Mouse (Mus musculus): ENCODE measurements around the gene Dhrs2. TPM values are rescaled to one million over a fixed set of nuclear protein-coding genes. Genes with fewer than 3 reads are reported as not detected.

Gene Dhrs2
- polyA plus RNA-seq, 1 experiment = not detected

DNA sequence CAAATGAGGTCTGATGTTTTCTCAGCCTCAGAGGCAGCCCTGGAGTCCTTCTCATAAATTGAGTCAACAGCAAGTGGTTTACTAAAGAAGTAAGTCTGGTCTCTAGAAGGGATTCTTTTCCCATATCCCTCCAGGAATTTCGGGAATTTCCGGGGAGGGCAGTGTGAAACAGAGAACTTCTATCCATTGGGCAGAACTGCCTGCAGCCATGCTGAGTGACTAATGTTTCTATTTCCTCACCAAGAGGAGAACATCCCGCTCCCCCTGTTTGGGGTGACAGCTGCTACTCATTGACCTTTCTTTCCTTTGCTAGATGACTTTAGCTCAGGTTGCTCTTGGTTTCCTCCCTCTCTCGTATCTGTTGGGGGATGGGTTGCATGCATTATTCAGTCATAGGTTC lies 31.8 kb downstream of the Dhrs2 start:
- no peak for DNase-seq (ENCODE audit: low read depth)

DNA sequence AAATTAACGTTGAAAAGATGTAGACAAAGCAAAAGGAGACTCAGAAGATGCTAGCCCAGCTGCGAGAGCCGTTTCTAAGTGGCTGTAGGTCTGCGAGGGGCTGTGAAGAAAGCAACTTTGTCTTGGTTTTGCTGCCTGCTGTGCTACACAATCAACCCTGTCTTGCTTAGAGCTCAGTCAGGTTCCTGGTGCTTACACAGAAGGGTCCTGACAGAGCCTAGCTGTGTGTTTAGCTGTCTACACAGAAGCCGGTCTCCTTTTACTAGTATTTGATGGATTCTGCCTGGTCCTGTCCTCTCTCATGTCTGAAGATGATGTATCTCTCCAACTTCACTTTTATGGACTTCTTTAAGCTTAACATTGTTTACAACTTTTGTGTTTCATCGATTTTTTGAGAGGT lies 33.6 kb downstream of the Dhrs2 start:
- no peak for DNase-seq (ENCODE audit: low read depth)

DNA sequence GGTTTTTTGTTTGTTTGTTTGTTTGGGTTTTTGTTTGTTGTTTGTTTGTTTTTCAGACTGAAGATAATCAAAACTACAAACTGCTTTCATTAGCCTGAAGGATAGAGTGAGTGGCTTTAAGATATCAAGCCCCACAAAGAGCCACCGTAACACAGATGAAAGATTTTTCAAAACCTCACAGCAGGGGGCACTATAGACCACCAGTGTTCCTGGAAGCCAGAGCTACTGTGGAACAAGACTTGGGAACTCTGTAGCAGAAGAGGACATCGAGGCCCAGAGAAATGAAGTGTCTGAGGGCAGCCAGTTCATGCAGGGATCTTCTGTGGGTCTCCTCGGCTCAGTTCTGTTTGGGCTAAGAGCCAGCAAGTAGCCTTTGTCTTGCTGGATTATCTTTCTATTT lies 49.4 kb downstream of the Dhrs2 start:
- DNase-seq (ENCODE audit: low read depth) = no peak

- no peak for DNase-seq (ENCODE audit: low read depth)
Observed at GRCm38 (mm10) chr14:55273023-55273422, 51.2 kb downstream of the Dhrs2 start.

DNA sequence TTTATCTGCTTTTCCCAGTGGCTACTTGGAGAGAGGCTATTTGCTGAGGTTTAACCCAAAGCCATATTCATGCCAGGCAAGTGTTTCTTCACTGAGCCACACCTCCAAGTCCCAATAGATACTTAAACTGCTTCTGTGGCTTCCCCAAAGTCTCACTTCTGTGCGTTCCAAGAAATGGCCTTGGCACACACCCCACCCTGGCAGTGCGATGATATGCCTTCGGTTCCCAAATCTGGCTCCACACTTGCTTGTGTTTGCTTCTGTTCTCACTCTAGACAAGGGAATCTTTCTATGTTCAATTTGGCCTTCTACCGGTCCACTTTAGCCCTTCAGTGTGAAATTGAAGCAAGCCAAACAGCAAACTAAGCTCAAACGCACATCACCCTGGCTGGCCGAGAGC lies 53.0 kb downstream of the Dhrs2 start:
- DNase-seq (ENCODE audit: low read depth) = no peak

DNA sequence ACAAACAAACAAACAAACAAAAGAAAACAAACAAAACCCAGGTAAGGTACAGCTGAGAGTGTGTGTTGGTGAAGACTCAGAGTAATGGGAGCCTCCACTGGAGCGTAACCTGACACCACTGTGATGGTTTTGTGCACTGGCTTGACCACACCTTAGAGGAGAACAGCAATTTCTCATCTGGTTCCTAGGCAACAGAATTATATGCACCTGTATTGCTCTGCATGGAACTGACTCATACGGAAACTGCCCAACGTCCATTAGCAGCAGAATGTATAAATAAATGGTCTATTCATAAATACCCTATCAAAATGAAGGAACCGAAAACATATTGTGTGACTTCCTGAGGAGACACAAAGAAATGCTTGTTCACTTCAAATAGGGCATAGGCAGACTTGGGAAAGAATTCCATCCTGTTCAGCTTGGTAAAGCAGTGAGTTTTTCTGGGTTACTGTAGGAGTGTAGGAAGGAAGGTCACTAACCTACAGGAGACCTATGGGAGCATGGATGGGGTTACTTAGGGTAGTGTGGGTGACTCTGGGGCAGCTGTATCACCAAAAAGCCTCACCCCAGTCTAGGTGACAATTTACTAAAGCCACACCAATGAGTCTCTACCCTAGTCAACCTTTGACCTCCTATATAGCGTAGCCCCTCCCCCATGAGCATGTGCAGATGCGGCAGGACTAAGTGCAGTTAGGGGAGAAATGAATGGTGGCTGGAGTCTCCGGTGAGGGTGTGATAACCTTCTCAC lies 57.7 kb downstream of the Dhrs2 start:
- no peak for DNase-seq (ENCODE audit: low read depth)

Other genes with a start within 250 kb of the Dhrs2 start
- not detected in 2 replicates for gene Gm17428, start 245.1 kb upstream of the Dhrs2 start, polyA plus RNA-seq (2012; rRNA removed)
- gene Myh7, start 227.4 kb upstream of the Dhrs2 start, polyA plus RNA-seq (2012; rRNA removed) = 0.18 and 0.54 TPM in 2 replicates
- gene Ngdn, start 206.6 kb upstream of the Dhrs2 start, polyA plus RNA-seq (2012; rRNA removed) = 12.1 and 14.6 TPM in 2 replicates
- gene Zfhx2, start 129.7 kb upstream of the Dhrs2 start, polyA plus RNA-seq (2012; rRNA removed) = 0.69 and 1.3 TPM in 2 replicates
- gene Thtpa, start 127.2 kb upstream of the Dhrs2 start, polyA plus RNA-seq (2012; rRNA removed) = 9.6 and 13.0 TPM in 2 replicates
- 19.2 and 26.4 TPM in 2 replicates for gene Ap1g2, start 115.4 kb upstream of the Dhrs2 start, polyA plus RNA-seq (2012; rRNA removed)
- gene Jph4, start 105.1 kb upstream of the Dhrs2 start, polyA plus RNA-seq (2012; rRNA removed) = 0.41 and 0.45 TPM in 2 replicates